Mouse (Mus musculus) liver, postnatal 0 days (tissue): Measurements from ENCODE around the gene Ang6. TPM values are rescaled to one million over a fixed set of nuclear protein-coding genes. Genes with fewer than 3 reads are reported as not detected.
"Not testable (repeated sequence)": the region's sequence is repeated elsewhere in the genome, so short reads cannot be mapped to it uniquely, and the experiment has no call there.

ENCODE experiments used
- ATAC-seq: fragments of 200-750 bp; cut with Nextera tagmentation; 2 replicates; pipeline ENCODE4 v1.8.0; 2017; ENCODE audit warnings: mild to moderate bottlenecking, moderate library complexity
- DNase-seq: peaks from one replicate; pipeline ENCODE4 v3.0.0-alpha.2; 2016
- H3K27ac ChIP-seq: fragments of 300-500 bp; sonication (generic); 2 replicates; pipeline ENCODE4 v1.5.1; 2014; ENCODE audit warnings: antibody characterized with exemption, moderate library complexity, mild to moderate bottlenecking, low read depth
- H3K27me3 ChIP-seq: fragments of 300-500 bp; sonication (generic); 2 replicates; pipeline ENCODE4 v1.6.1; 2014; ENCODE audit warnings: low read length, control low read depth, mixed read lengths; ENCODE audit not compliant: insufficient read depth
- H3K36me3 ChIP-seq: fragments of 300-500 bp; sonication (generic); replicated peaks from 2 replicates; pipeline ENCODE4 v1.6.1; 2014; ENCODE audit warnings: mild to moderate bottlenecking, control low read depth, low read length, moderate library complexity, mixed read lengths; ENCODE audit not compliant: insufficient read depth
- H3K4me1 ChIP-seq: fragments of 300-500 bp; sonication (generic); 2 replicates; pipeline ENCODE4 v1.6.1; 2014; ENCODE audit warnings: antibody characterized with exemption, mild to moderate bottlenecking, control low read depth; ENCODE audit not compliant: insufficient read depth
- H3K4me2 ChIP-seq: fragments of 300-500 bp; sonication (generic); 2 replicates; pipeline ENCODE4 v1.6.1; 2014; ENCODE audit warnings: low read depth, mild to moderate bottlenecking, low read length, moderate library complexity, mixed read lengths
- H3K4me3 ChIP-seq: fragments of 300-500 bp; sonication (generic); 2 replicates; pipeline ENCODE4 v1.5.1; 2014; ENCODE audit warnings: low read depth, low read length
- H3K9ac ChIP-seq: fragments of 300-500 bp; sonication (generic); replicated peaks from 2 replicates; pipeline ENCODE4 v1.6.1; 2014; ENCODE audit warnings: mild to moderate bottlenecking, moderate library complexity
- H3K9me3 ChIP-seq: fragments of 300-500 bp; sonication (generic); 2 replicates; pipeline ENCODE4 v1.6.1; 2016; ENCODE audit warnings: mild to moderate bottlenecking, control low read depth, low read length, mixed read lengths
- CTCF ChIP-seq: sonication (generic); IDR thresholded peaks from 2 replicates; pipeline ENCODE4 v1.5.1; 2016; ENCODE audit warnings: antibody characterized with exemption, low read depth
- EP300 ChIP-seq: IDR thresholded peaks from 2 replicates; pipeline ENCODE4 v1.6.1; 2016; ENCODE audit warnings: antibody characterized with exemption, low read depth, mild to moderate bottlenecking
- WGBS: fragments of 180-500 bp; shearing (Covaris S2); extraction: QIAGEN DNeasy Blood & Tissue Kit; methylation state at CpG from one replicate; pipeline ENCODE4 v1.1.7; 2014; ENCODE audit not compliant: insufficient replicate concordance; 5-methylcytosine and 5-hydroxymethylcytosine counted together
- polyA plus RNA-seq: library from polyadenylated mRNA; unstranded; fragments of >200 nt; fragmentation: Nextera tagmentation; extraction: Ambion mirVana; gene quantifications from 2 replicates; pipeline ENCODE4 v1.2.1, GENCODE M21; 2015

Gene Ang6
- not detected in 2 replicates for polyA plus RNA-seq

- 56% methylated on average over 1 of the region's 1 CpGs for WGBS
Observed at GRCm38 (mm10) chr14:44002169-44002568, at the start of gene Ang6. Ang6 (minus strand) TSS chr14:44002269.

GRCm38 (mm10) chr14:44046567-44046966, 44.5 kb upstream of the Ang6 start:
- H3K27ac ChIP-seq, H3K4me2 ChIP-seq, H3K36me3 ChIP-seq, DNase-seq, H3K4me3 ChIP-seq, H3K4me1 ChIP-seq, H3K27me3 ChIP-seq, H3K9me3 ChIP-seq, H3K9ac ChIP-seq, ATAC-seq: not testable (repeated sequence)
- WGBS, result 80% methylated on average over 2 of the region's 2 CpGs

More at GRCm38 (mm10) chr14:44002169-44002568, at the start of gene Ang6:
- no peak within 1 kb of the TSS for H3K4me3 ChIP-seq
- H3K4me2 ChIP-seq, result no peak within 1 kb of the TSS
- ATAC-seq, result no peak
- H3K36me3 ChIP-seq, result no peaks in the 10 kb centered on the region
- no peak within 1 kb of the TSS for H3K9ac ChIP-seq
- no peaks in the 10 kb centered on the region for H3K9me3 ChIP-seq
- H3K4me1 ChIP-seq, result no peaks in the 10 kb centered on the region
- TF ChIP-seq EP300 (no peak), CTCF (no peak)
- no peaks in the 10 kb centered on the region for H3K27me3 ChIP-seq
- no peak within 1 kb of the TSS for H3K27ac ChIP-seq
- DNase-seq, result no peak

GRCm38 (mm10) chr14:44031828-44032227, 29.8 kb upstream of the Ang6 start:
- H3K27me3 ChIP-seq, H3K9me3 ChIP-seq, ATAC-seq, H3K4me3 ChIP-seq, H3K4me1 ChIP-seq, H3K4me2 ChIP-seq, H3K27ac ChIP-seq, H3K36me3 ChIP-seq, H3K9ac ChIP-seq, DNase-seq: not testable (repeated sequence)
- peak; percentile 37; the same call in 1 of the 2 replicates for TF ChIP-seq EP300
- WGBS, result 61% methylated on average over 1 of the region's 3 CpGs

- H3K27me3 ChIP-seq, H3K36me3 ChIP-seq, DNase-seq, H3K4me3 ChIP-seq, H3K9me3 ChIP-seq, H3K4me2 ChIP-seq, ATAC-seq, H3K9ac ChIP-seq, H3K27ac ChIP-seq, H3K4me1 ChIP-seq: not testable (repeated sequence)
- WGBS, result 6% methylated on average over 2 of the region's 2 CpGs
Observed at GRCm38 (mm10) chr14:44009686-44010085, 7.6 kb upstream of the Ang6 start.

GRCm38 (mm10) chr14:44008021-44008420, 6.0 kb upstream of the Ang6 start:
- not testable (repeated sequence) for H3K36me3 ChIP-seq, H3K27me3 ChIP-seq, H3K4me1 ChIP-seq, DNase-seq, H3K27ac ChIP-seq, ATAC-seq, H3K4me3 ChIP-seq, H3K9me3 ChIP-seq, H3K4me2 ChIP-seq, H3K9ac ChIP-seq
- no CpG with 5 or more reads among the region's 1 CpGs for WGBS

- Histone ChIP-seq H3K9ac (no peak overlapping the region), H3K36me3 (no peaks in the 10 kb centered on the region), H3K4me3 (no peak overlapping the region), H3K9me3 (no peaks in the 10 kb centered on the region), H3K4me1 (no peaks in the 10 kb centered on the region), H3K27me3 (no peaks in the 10 kb centered on the region), H3K4me2 (no peak overlapping the region), H3K27ac (no peak overlapping the region)
- DNase-seq (no peak), ATAC-seq (no peak)
- TF ChIP-seq CTCF (no peak), EP300 (0 out of 2 replicates have a peak, but pooled peaks have one; percentile 20)
- WGBS, result 53% methylated on average over 3 of the region's 3 CpGs
Observed at GRCm38 (mm10) chr14:44001600-44001999, 469 bp downstream of the Ang6 start.

- H3K4me3 ChIP-seq, H3K36me3 ChIP-seq, H3K27ac ChIP-seq, H3K4me1 ChIP-seq, H3K9me3 ChIP-seq, H3K9ac ChIP-seq, ATAC-seq, H3K4me2 ChIP-seq, H3K27me3 ChIP-seq, DNase-seq: not testable (repeated sequence)
- WGBS, result 57% methylated on average over 2 of the region's 2 CpGs
Observed at GRCm38 (mm10) chr14:43998455-43999000, 3.5 kb downstream of the Ang6 start.
